Mouse (Mus musculus) CH12.LX (cell line): ENCODE measurements at regions not wholly inside any gene's neighbourhood (a gene's known extent, or its start where the extent isn't known, plus 50 kb on each side); places are given as distances from the start of the nearest gene placed in this dataset.

Source experiments
- DNase-seq: peaks from one replicate; pipeline ENCODE4 v3.0.0-alpha.2; 2013; ENCODE audit errors: extremely low read depth
- H3K27ac ChIP-seq: 2 replicates; pipeline ENCODE4 v1.5.1; 2012; ENCODE audit warnings: low read depth, mild to moderate bottlenecking, control low read depth, moderate library complexity; ENCODE audit not compliant: insufficient read depth
- H3K27me3 ChIP-seq: replicated peaks from 2 replicates; pipeline ENCODE3; 2012; ENCODE audit warnings: inconsistent platforms
- H3K36me3 ChIP-seq, 2 experiments: replicated peaks in 1 of 2; 2 replicates each; pipeline versions ENCODE3 to v1.6.1; 2012; ENCODE audit warnings: inconsistent platforms in 1 of 2, low read length in 1 of 2, mild to moderate bottlenecking in 1 of 2, mixed read lengths in 1 of 2, moderate library complexity in 1 of 2; ENCODE audit not compliant: control insufficient read depth in 1 of 2, insufficient read depth in 1 of 2
- H3K4me1 ChIP-seq, 2 experiments: 2 replicates each; pipeline ENCODE4 v1.6.1; 2012; ENCODE audit warnings: inconsistent platforms in 1 of 2, moderate library complexity in 1 of 2; ENCODE audit not compliant: insufficient read depth in 2 of 2, control insufficient read depth in 1 of 2
- H3K4me2 ChIP-seq: 2 replicates; pipeline ENCODE4 v1.6.1; 2012; ENCODE audit warnings: low read depth, mild to moderate bottlenecking, control low read depth; ENCODE audit not compliant: poor library complexity, insufficient read depth, severe bottlenecking
- H3K4me3 ChIP-seq, 3 experiments: fragments of 150-350 bp in 1 of 3; sonication (generic) in 1 of 3; replicated peaks in 1 of 3; 2 replicates each; pipeline versions ENCODE3 to v1.5.1; 2011 to 2012; ENCODE audit warnings: low read depth in 2 of 3, low read length in 2 of 3, mild to moderate bottlenecking in 2 of 3, moderate library complexity in 2 of 3, control low read depth in 1 of 3, improper control_type of control experiment in 1 of 3, inconsistent platforms in 1 of 3, mixed read lengths in 1 of 3; ENCODE audit not compliant: poor library complexity in 1 of 3
- H3K79me2 ChIP-seq: replicated peaks from 2 replicates; pipeline ENCODE4 v1.6.1; 2012; ENCODE audit warnings: mild to moderate bottlenecking, moderate library complexity; ENCODE audit not compliant: control insufficient read depth, poor library complexity, insufficient read depth, severe bottlenecking; ENCODE audit errors: extremely low read depth
- H3K9ac ChIP-seq: 2 replicates; pipeline ENCODE4 v1.6.1; 2012; ENCODE audit warnings: low read depth, mild to moderate bottlenecking, control low read depth, moderate library complexity; ENCODE audit not compliant: insufficient read depth
- H3K9me3 ChIP-seq: replicated peaks from 2 replicates; pipeline ENCODE3; 2012; ENCODE audit warnings: low read length, inconsistent platforms, mixed read lengths
- BHLHE40 ChIP-seq: IDR thresholded peaks from 2 replicates; pipeline ENCODE4 v1.6.1; 2011; ENCODE audit warnings: mild to moderate bottlenecking, low read depth, low read length, improper control_type of control experiment
- EP300 ChIP-seq: IDR thresholded peaks from 2 replicates; pipeline ENCODE4 v1.6.1; 2011; ENCODE audit warnings: low read length, improper control_type of control experiment
- ETS1 ChIP-seq: conservative IDR thresholded peaks from 2 replicates; pipeline ENCODE4 v1.6.1; 2012; ENCODE audit warnings: low read depth, mild to moderate bottlenecking, inconsistent platforms, low read length, improper control_type of control experiment, moderate library complexity
- IRF4 ChIP-seq: IDR thresholded peaks from 2 replicates; pipeline ENCODE4 v1.6.1; 2014; ENCODE audit warnings: low read depth, mild to moderate bottlenecking, inconsistent platforms, low read length, improper control_type of control experiment
- JUN ChIP-seq: IDR thresholded peaks from 2 replicates; pipeline ENCODE4 v1.6.1; 2011; ENCODE audit warnings: low read depth, mild to moderate bottlenecking, low read length, improper control_type of control experiment, moderate library complexity; ENCODE audit not compliant: insufficient read depth
- JUND ChIP-seq: conservative IDR thresholded peaks from 2 replicates; pipeline ENCODE4 v1.6.1; 2011; ENCODE audit warnings: low read depth, low read length, improper control_type of control experiment
- MAFK ChIP-seq: IDR thresholded peaks from 2 replicates; pipeline ENCODE4 v1.6.1; 2011; ENCODE audit warnings: low read length, improper control_type of control experiment; ENCODE audit not compliant: insufficient replicate concordance
- MEF2A ChIP-seq: IDR thresholded peaks from 2 replicates; pipeline ENCODE4 v1.6.1; 2014; ENCODE audit warnings: low read depth, mild to moderate bottlenecking, inconsistent platforms, low read length, improper control_type of control experiment, borderline replicate concordance
- MXI1 ChIP-seq: IDR thresholded peaks from 2 replicates; pipeline ENCODE4 v1.6.1; 2011; ENCODE audit warnings: mild to moderate bottlenecking, low read depth, low read length, improper control_type of control experiment
- NELFE ChIP-seq: IDR thresholded peaks from 2 replicates; pipeline ENCODE4 v1.6.1; 2011; ENCODE audit warnings: low read depth, low read length, improper control_type of control experiment
- PAX5 ChIP-seq: IDR thresholded peaks from 2 replicates; pipeline ENCODE4 v1.6.1; 2012; ENCODE audit warnings: low read length, inconsistent platforms, mixed read lengths
- SIN3A ChIP-seq: IDR thresholded peaks from 2 replicates; pipeline ENCODE4 v1.6.1; 2012; ENCODE audit warnings: low read length, improper control_type of control experiment, inconsistent platforms
- TCF12 ChIP-seq: IDR thresholded peaks from 2 replicates; pipeline ENCODE4 v1.6.1; 2014; ENCODE audit warnings: low read depth, mild to moderate bottlenecking, inconsistent platforms, low read length, improper control_type of control experiment
- USF1 ChIP-seq: IDR thresholded peaks from 2 replicates; pipeline ENCODE4 v1.6.1; 2014; ENCODE audit warnings: low read depth, mild to moderate bottlenecking, inconsistent platforms, low read length, improper control_type of control experiment
- ZMIZ1 ChIP-seq: IDR thresholded peaks from 2 replicates; pipeline ENCODE4 v1.6.1; 2012; ENCODE audit warnings: low read depth, mild to moderate bottlenecking, inconsistent platforms, low read length, improper control_type of control experiment
- dilution Hi-C: fragments of 300-500 bp; cut with MboI; formaldehyde crosslinking; loops from 2 replicates; pipeline ENCODE4 v1.14.3; 2020; ENCODE audit warnings: low sequenced_read_pairs; ENCODE audit not compliant: extremely low pct_unique_long_range_greater_than_20kb, extremely low pct_ligation_motif_present
- in situ Hi-C: fragments of 300-500 bp; cut with MboI; formaldehyde crosslinking; loops from 3 replicates; pipeline ENCODE4 v1.14.3; 2019; ENCODE audit warnings: low sequenced_read_pairs, low pct_ligation_motif_present, low pct_unique_long_range_greater_than_20kb, mixed read lengths

DNA sequence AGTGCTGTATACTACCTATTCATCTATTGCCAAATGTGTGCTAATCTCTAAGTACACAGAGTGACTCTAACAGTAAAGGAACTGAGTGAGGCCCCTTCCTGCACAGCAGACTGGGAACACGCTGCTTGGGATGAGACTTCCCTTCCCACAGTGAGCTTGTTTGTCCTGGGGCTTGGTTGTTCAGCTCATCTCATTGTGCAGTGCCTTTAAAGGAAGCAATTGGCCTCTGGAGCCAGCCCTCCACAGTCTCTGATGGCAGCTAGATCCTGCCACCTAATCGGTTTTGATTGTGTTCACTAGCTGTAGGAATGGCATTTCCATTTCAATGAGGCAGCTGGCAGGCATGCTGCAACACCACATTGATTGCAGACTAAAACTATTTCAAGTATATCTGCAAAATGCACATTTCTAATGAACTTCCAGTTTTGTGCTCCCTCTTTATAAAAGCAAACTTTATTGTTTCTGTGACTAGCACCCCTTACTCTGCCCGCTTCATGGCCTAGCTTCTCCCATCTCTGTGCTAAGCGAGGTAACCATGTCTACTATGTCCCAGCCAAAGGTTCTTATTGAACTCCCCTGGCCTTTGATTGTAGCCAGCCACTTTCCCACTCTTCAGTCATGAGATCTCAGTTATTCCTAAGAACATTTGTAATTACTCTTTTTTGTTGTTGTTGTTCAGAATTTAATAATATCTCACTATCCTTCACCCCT lies 123.5 kb downstream of the Anxa5 start:
- Histone ChIP-seq H3K27ac (no peak overlapping the region), H3K79me2 (no peaks in the 10 kb centered on the region), H3K4me1 (peaks cover 6 to 11% of the 10 kb centered on the region in 2 experiments), H3K36me3 (no peaks in the 10 kb centered on the region), H3K4me2 (no peak overlapping the region), H3K4me3 (no peak overlapping the region), H3K9ac (no peak overlapping the region), H3K9me3 (no peaks in the 10 kb centered on the region), H3K27me3 (no peaks in the 10 kb centered on the region)
- in situ Hi-C loops = no loop called here
- dilution Hi-C loops = no loop called here
- TF ChIP-seq MXI1 = no peak
- TF ChIP-seq MEF2A = no peak
- TF ChIP-seq JUND = no peak
- TF ChIP-seq NELFE = no peak
- no peak for TF ChIP-seq PAX5
- no peak for DNase-seq

GRCm38 (mm10) chr3:36349073-36349472 lies 126.6 kb downstream of the Anxa5 start:
- no peaks in the 10 kb centered on the region for H3K27me3 ChIP-seq
- TF ChIP-seq USF1 (no peak), JUND (peak; percentile 95), TCF12 (peak; percentile 31; the same call in 1 of the 2 replicates), SIN3A (no peak), MAFK (0 out of 2 replicates have a peak, but pooled peaks have one; percentile 8), ETS1 (peak; percentile 85), EP300 (peak; percentile 98), ZMIZ1 (no peak), IRF4 (peak; percentile 98), MEF2A (peak; percentile 72; the same call in 1 of the 2 replicates), JUN (peak; percentile 98), BHLHE40 (peak; percentile 84)
- peak overlapping the region; percentile 21 for H3K4me2 ChIP-seq
- peak; percentile 71 for DNase-seq
- peaks cover 6 to 11% of the 10 kb centered on the region in 2 experiments for H3K4me1 ChIP-seq
- no peaks in the 10 kb centered on the region for H3K79me2 ChIP-seq
- in situ Hi-C loops (loop anchor here (25.0 kb wide), 1 partner anchor 662 kb away; no protein-coding TSS in a partner anchor), dilution Hi-C loops (no loop called here)
- H3K36me3 ChIP-seq = no peaks in the 10 kb centered on the region
- no peak overlapping the region for H3K27ac ChIP-seq
- no peaks in the 10 kb centered on the region for H3K9me3 ChIP-seq
- no peak overlapping the region for H3K9ac ChIP-seq
- no peak overlapping the region for H3K4me3 ChIP-seq
